Mouse (Mus musculus): ENCODE results near the gene Kdelc2. TPM values are rescaled to one million over a fixed set of nuclear protein-coding genes. Genes with fewer than 3 reads are reported as not detected.

Gene Kdelc2
- polyA plus RNA-seq, 1 experiment from 2014 or later, result 30.4 TPM

- no peak overlapping the region for H3K4me3 ChIP-seq (ENCODE audit: low read length)
- H3K27me3 ChIP-seq (ENCODE audit: insufficient read depth, low read length), result no peaks in the 10 kb centered on the region
- no peaks in the 10 kb centered on the region for H3K36me3 ChIP-seq (ENCODE audit: insufficient read depth, low read length)
- ATAC-seq (ENCODE audit: low FRiP score, low TSS enrichment), result no peak
- H3K4me2 ChIP-seq (replicated peaks; ENCODE audit: low read depth, low read length), result no peak overlapping the region
- no peak overlapping the region for H3K27ac ChIP-seq (ENCODE audit: low read length)
- 83% methylated on average over 2 of the region's 2 CpGs for WGBS
- peaks cover 9% of the 10 kb centered on the region; the same call in 1 of the 2 replicates for H3K4me1 ChIP-seq (ENCODE audit: insufficient read depth, low read length)
- no peak overlapping the region for H3K9ac ChIP-seq (replicated peaks; ENCODE audit: low read length)
- no peaks in the 10 kb centered on the region for H3K9me3 ChIP-seq (ENCODE audit: low read length)
These were observed 3.2 kb upstream of the Kdelc2 start for GRCm38 (mm10) chr9:53380595-53380994.

- H3K27me3 ChIP-seq (ENCODE audit: insufficient read depth, low read length), result no peaks in the 10 kb centered on the region
These were observed 2.7 kb upstream of the Kdelc2 start for GRCm38 (mm10) chr9:53381113-53381615.

GRCm38 (mm10) chr9:53384873-53385272 is 1.0 kb downstream of the Kdelc2 start:
- Histone ChIP-seq H3K27ac (ENCODE audit: low read length) (peak overlapping the region; percentile 100), H3K9me3 (ENCODE audit: low read length) (no peaks in the 10 kb centered on the region), H3K36me3 (ENCODE audit: insufficient read depth, low read length) (0 out of 2 replicates have a peak, but pooled peaks cover 4% of the 10 kb centered on the region), H3K4me3 (ENCODE audit: low read length) (peak overlapping the region; percentile 84), H3K4me2 (replicated peaks; ENCODE audit: low read depth, low read length) (peak overlapping the region; percentile 91), H3K4me1 (ENCODE audit: insufficient read depth, low read length) (peaks cover 9% of the 10 kb centered on the region; the same call in 1 of the 2 replicates), H3K27me3 (ENCODE audit: insufficient read depth, low read length) (no peaks in the 10 kb centered on the region), H3K9ac (replicated peaks; ENCODE audit: low read length) (peak overlapping the region; percentile 96)
- WGBS, result 10% methylated on average over 8 of the region's 8 CpGs
- peak; percentile 21 for ATAC-seq (ENCODE audit: low FRiP score, low TSS enrichment)

More at GRCm38 (mm10) chr9:53381113-53381615, 2.7 kb upstream of the Kdelc2 start:
- H3K4me1 ChIP-seq (ENCODE audit: insufficient read depth, low read length), result peaks cover 9% of the 10 kb centered on the region; the same call in 1 of the 2 replicates
- H3K9me3 ChIP-seq (ENCODE audit: low read length), result no peaks in the 10 kb centered on the region
- H3K27ac ChIP-seq (ENCODE audit: low read length), result no peak overlapping the region
- H3K4me2 ChIP-seq (replicated peaks; ENCODE audit: low read depth, low read length), result no peak overlapping the region
- H3K36me3 ChIP-seq (ENCODE audit: insufficient read depth, low read length), result no peaks in the 10 kb centered on the region
- H3K4me3 ChIP-seq (ENCODE audit: low read length), result no peak overlapping the region
- ATAC-seq (ENCODE audit: low FRiP score, low TSS enrichment), result no peak
- H3K9ac ChIP-seq (replicated peaks; ENCODE audit: low read length), result no peak overlapping the region
- WGBS, result 82% methylated on average over 5 of the region's 5 CpGs

GRCm38 (mm10) chr9:53387431-53387830 is 3.6 kb downstream of the Kdelc2 start:
- H3K27ac ChIP-seq (ENCODE audit: low read length), result no peak overlapping the region
- WGBS, result 62% methylated on average over 2 of the region's 2 CpGs
- no peak overlapping the region for H3K9ac ChIP-seq (replicated peaks; ENCODE audit: low read length)
- H3K36me3 ChIP-seq (ENCODE audit: insufficient read depth, low read length), result peaks cover 16% of the 10 kb centered on the region; the same call in 1 of the 2 replicates
- H3K4me2 ChIP-seq (replicated peaks; ENCODE audit: low read depth, low read length), result no peak overlapping the region
- peaks cover 9% of the 10 kb centered on the region; the same call in 1 of the 2 replicates for H3K4me1 ChIP-seq (ENCODE audit: insufficient read depth, low read length)
- no peak for ATAC-seq (ENCODE audit: low FRiP score, low TSS enrichment)
- H3K9me3 ChIP-seq (ENCODE audit: low read length), result no peaks in the 10 kb centered on the region
- H3K4me3 ChIP-seq (ENCODE audit: low read length), result no peak overlapping the region
- H3K27me3 ChIP-seq (ENCODE audit: insufficient read depth, low read length), result no peaks in the 10 kb centered on the region

- H3K4me1 ChIP-seq (ENCODE audit: insufficient read depth, low read length), result peaks cover 6% of the 10 kb centered on the region; the same call in 1 of the 2 replicates
- H3K27me3 ChIP-seq (ENCODE audit: insufficient read depth, low read length), result no peaks in the 10 kb centered on the region
- ATAC-seq (ENCODE audit: low FRiP score, low TSS enrichment), result no peak
- H3K9ac ChIP-seq (replicated peaks; ENCODE audit: low read length), result no peak overlapping the region
- no peak overlapping the region for H3K4me2 ChIP-seq (replicated peaks; ENCODE audit: low read depth, low read length)
- 94% methylated on average over 3 of the region's 3 CpGs for WGBS
- H3K9me3 ChIP-seq (ENCODE audit: low read length), result no peaks in the 10 kb centered on the region
- H3K27ac ChIP-seq (ENCODE audit: low read length), result no peak overlapping the region
- no peak overlapping the region for H3K4me3 ChIP-seq (ENCODE audit: low read length)
- H3K36me3 ChIP-seq (ENCODE audit: insufficient read depth, low read length), result peaks cover 16% of the 10 kb centered on the region; the same call in 1 of the 2 replicates
These were observed 5.3 kb downstream of the Kdelc2 start for GRCm38 (mm10) chr9:53389109-53389508.

GRCm38 (mm10) chr9:53390136-53390535 is 6.3 kb downstream of the Kdelc2 start:
- H3K36me3 ChIP-seq (ENCODE audit: insufficient read depth, low read length), result peaks cover 16% of the 10 kb centered on the region; the same call in 1 of the 2 replicates
- H3K27ac ChIP-seq (ENCODE audit: low read length), result no peak overlapping the region
- H3K4me1 ChIP-seq (ENCODE audit: insufficient read depth, low read length), result peaks cover 2% of the 10 kb centered on the region; the same call in 1 of the 2 replicates
- H3K4me3 ChIP-seq (ENCODE audit: low read length), result no peak overlapping the region
- H3K27me3 ChIP-seq (ENCODE audit: insufficient read depth, low read length), result no peaks in the 10 kb centered on the region
- no peak overlapping the region for H3K4me2 ChIP-seq (replicated peaks; ENCODE audit: low read depth, low read length)
- no peaks in the 10 kb centered on the region for H3K9me3 ChIP-seq (ENCODE audit: low read length)
- 58% methylated on average over 7 of the region's 7 CpGs for WGBS
- ATAC-seq (ENCODE audit: low FRiP score, low TSS enrichment), result no peak
- no peak overlapping the region for H3K9ac ChIP-seq (replicated peaks; ENCODE audit: low read length)

- H3K36me3 ChIP-seq (ENCODE audit: insufficient read depth, low read length), result peaks cover 7% of the 10 kb centered on the region; the same call in 1 of the 2 replicates
- H3K9ac ChIP-seq (replicated peaks; ENCODE audit: low read length), result no peak overlapping the region
- H3K4me3 ChIP-seq (ENCODE audit: low read length), result no peak overlapping the region
- peaks cover 12% of the 10 kb centered on the region for H3K4me1 ChIP-seq (ENCODE audit: insufficient read depth, low read length)
- H3K4me2 ChIP-seq (replicated peaks; ENCODE audit: low read depth, low read length), result no peak overlapping the region
- no peak overlapping the region for H3K27ac ChIP-seq (ENCODE audit: low read length)
- no peaks in the 10 kb centered on the region for H3K9me3 ChIP-seq (ENCODE audit: low read length)
- ATAC-seq (ENCODE audit: low FRiP score, low TSS enrichment), result no peak
- no peaks in the 10 kb centered on the region for H3K27me3 ChIP-seq (ENCODE audit: insufficient read depth, low read length)
- 78% methylated on average over 13 of the region's 13 CpGs for WGBS
These were observed 14.0 kb downstream of the Kdelc2 start for GRCm38 (mm10) chr9:53397685-53398387.

- Histone ChIP-seq H3K4me1 (ENCODE audit: insufficient read depth, low read length) (peaks cover 13% of the 10 kb centered on the region), H3K9ac (replicated peaks; ENCODE audit: low read length) (no peak overlapping the region), H3K27ac (ENCODE audit: low read length) (no peak overlapping the region), H3K4me3 (ENCODE audit: low read length) (no peak overlapping the region), H3K27me3 (ENCODE audit: insufficient read depth, low read length) (no peaks in the 10 kb centered on the region), H3K9me3 (ENCODE audit: low read length) (no peaks in the 10 kb centered on the region), H3K4me2 (replicated peaks; ENCODE audit: low read depth, low read length) (no peak overlapping the region), H3K36me3 (ENCODE audit: insufficient read depth, low read length) (peaks cover 7% of the 10 kb centered on the region; the same call in 1 of the 2 replicates)
- WGBS, result 21% methylated on average over 5 of the region's 5 CpGs
- no peak for ATAC-seq (ENCODE audit: low FRiP score, low TSS enrichment)
These were observed 14.5 kb downstream of the Kdelc2 start for GRCm38 (mm10) chr9:53398388-53398700.

GRCm38 (mm10) chr9:53399537-53399936 is 15.7 kb downstream of the Kdelc2 start:
- no peak for ATAC-seq (ENCODE audit: low FRiP score, low TSS enrichment)
- H3K9ac ChIP-seq (replicated peaks; ENCODE audit: low read length), result no peak overlapping the region
- peaks cover 17% of the 10 kb centered on the region for H3K4me1 ChIP-seq (ENCODE audit: insufficient read depth, low read length)
- H3K4me2 ChIP-seq (replicated peaks; ENCODE audit: low read depth, low read length), result no peak overlapping the region
- no peaks in the 10 kb centered on the region for H3K27me3 ChIP-seq (ENCODE audit: insufficient read depth, low read length)
- no peak overlapping the region for H3K4me3 ChIP-seq (ENCODE audit: low read length)
- no peaks in the 10 kb centered on the region for H3K9me3 ChIP-seq (ENCODE audit: low read length)
- H3K27ac ChIP-seq (ENCODE audit: low read length), result peak overlapping the region; percentile 38; the same call in 1 of the 2 replicates
- H3K36me3 ChIP-seq (ENCODE audit: insufficient read depth, low read length), result peaks cover 7% of the 10 kb centered on the region; the same call in 1 of the 2 replicates
- 94% methylated on average over 8 of the region's 8 CpGs for WGBS

- Histone ChIP-seq H3K36me3 (ENCODE audit: insufficient read depth, low read length) (peaks cover 7% of the 10 kb centered on the region; the same call in 1 of the 2 replicates), H3K9ac (replicated peaks; ENCODE audit: low read length) (no peak overlapping the region), H3K4me2 (replicated peaks; ENCODE audit: low read depth, low read length) (no peak overlapping the region), H3K9me3 (ENCODE audit: low read length) (no peaks in the 10 kb centered on the region), H3K4me3 (ENCODE audit: low read length) (no peak overlapping the region), H3K4me1 (ENCODE audit: insufficient read depth, low read length) (peaks cover 26% of the 10 kb centered on the region), H3K27me3 (ENCODE audit: insufficient read depth, low read length) (no peaks in the 10 kb centered on the region), H3K27ac (ENCODE audit: low read length) (no peak overlapping the region)
- 0 out of 2 replicates have a peak, but pooled peaks have one; percentile 12 for ATAC-seq (ENCODE audit: low FRiP score, low TSS enrichment)
- 55% methylated on average over 4 of the region's 4 CpGs for WGBS
These were observed 16.9 kb downstream of the Kdelc2 start for GRCm38 (mm10) chr9:53400696-53401095.

All from kidney, embryonic 16.5 days (tissue).